Mouse (Mus musculus) neural tube, embryonic 14.5 days (tissue): ENCODE measurements around the gene Olfr212. TPM values are rescaled to one million over a fixed set of nuclear protein-coding genes. Genes with fewer than 3 reads are reported as not detected.
"Not testable (repeated sequence)": the region's sequence is repeated elsewhere in the genome, so short reads cannot be mapped to it uniquely, and the experiment has no call there.

Experiments used
- ATAC-seq: fragments of 200-750 bp; cut with Nextera tagmentation; 2 replicates; pipeline ENCODE4 v1.8.0; 2017; ENCODE audit warnings: low read depth, mild to moderate bottlenecking, moderate TSS enrichment, moderate library complexity
- H3K27ac ChIP-seq: fragments of 300-500 bp; sonication (generic); 2 replicates; pipeline ENCODE4 v1.5.1; 2014; ENCODE audit warnings: low read depth, mild to moderate bottlenecking, control low read depth, low read length, moderate library complexity, mixed read lengths
- H3K27me3 ChIP-seq: fragments of 300-500 bp; sonication (generic); 2 replicates; pipeline ENCODE4 v1.6.1; 2014; ENCODE audit warnings: low read length; ENCODE audit not compliant: control insufficient read depth, insufficient read depth
- H3K36me3 ChIP-seq: fragments of 300-500 bp; sonication (generic); 2 replicates; pipeline ENCODE4 v1.6.1; 2014; ENCODE audit warnings: low read length, mixed read lengths; ENCODE audit not compliant: control insufficient read depth, insufficient read depth
- H3K4me1 ChIP-seq: fragments of 300-500 bp; sonication (generic); 2 replicates; pipeline ENCODE4 v1.6.1; 2014; ENCODE audit warnings: low read length; ENCODE audit not compliant: control insufficient read depth, insufficient read depth
- H3K4me2 ChIP-seq: fragments of 300-500 bp; sonication (generic); 2 replicates; pipeline ENCODE4 v1.6.1; 2014; ENCODE audit warnings: mild to moderate bottlenecking, low read depth, low read length, control low read depth
- H3K4me3 ChIP-seq: fragments of 300-500 bp; sonication (generic); 2 replicates; pipeline ENCODE4 v1.5.1; 2014; ENCODE audit warnings: low read depth, low read length, control low read depth, mixed read lengths
- H3K9ac ChIP-seq: fragments of 300-500 bp; sonication (generic); replicated peaks from 2 replicates; pipeline ENCODE4 v1.6.1; 2014; ENCODE audit warnings: low read depth, mild to moderate bottlenecking, control low read depth, low read length, mixed read lengths
- H3K9me3 ChIP-seq: fragments of 300-500 bp; sonication (generic); 2 replicates; pipeline ENCODE4 v1.6.1; 2016; ENCODE audit warnings: low read length; ENCODE audit not compliant: control insufficient read depth
- WGBS: fragments of 180-500 bp; shearing (Covaris S2); extraction: QIAGEN DNeasy Blood & Tissue Kit; methylation state at CpG from one replicate; pipeline ENCODE4 v1.1.7; 2014; 5-methylcytosine and 5-hydroxymethylcytosine counted together
- polyA plus RNA-seq: library from polyadenylated mRNA; unstranded; fragments of >200 nt; fragmentation: Nextera tagmentation; extraction: Ambion mirVana; gene quantifications from 2 replicates; pipeline ENCODE4 v1.2.1, GENCODE M21; 2014

Olfr212 gene
- polyA plus RNA-seq, 1 experiment from 2014 or later, result 0.17 TPM

DNA sequence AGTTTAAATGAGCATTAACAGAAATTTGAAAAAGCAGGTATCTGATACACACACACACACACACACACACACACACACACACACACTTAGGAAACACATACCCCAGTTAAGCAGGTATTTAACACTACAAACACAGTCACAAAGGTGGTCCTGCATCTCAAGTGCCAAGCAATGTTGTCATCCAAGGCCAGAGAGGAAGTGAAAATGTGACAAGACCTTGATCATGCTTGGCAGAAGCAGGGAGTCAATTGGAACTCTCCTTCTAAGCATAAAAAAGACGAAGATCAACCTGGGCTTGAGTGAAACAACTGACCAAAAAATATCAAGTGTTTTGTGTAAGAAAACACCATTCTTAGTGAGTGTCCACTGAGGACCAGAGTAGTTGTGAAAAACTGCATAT lies 10.4 kb upstream of the Olfr212 start:
- no peak overlapping the region for H3K27ac ChIP-seq
- no peak overlapping the region for H3K4me3 ChIP-seq
- WGBS, result 96% methylated on average over 1 of the region's 1 CpGs
- H3K9me3 ChIP-seq, result no peaks in the 10 kb centered on the region
- H3K27me3 ChIP-seq, result no peaks in the 10 kb centered on the region
- H3K9ac ChIP-seq, result no peak overlapping the region
- no peak for ATAC-seq
- H3K4me2 ChIP-seq, result no peak overlapping the region
- no peaks in the 10 kb centered on the region for H3K4me1 ChIP-seq
- H3K36me3 ChIP-seq, result no peaks in the 10 kb centered on the region

DNA sequence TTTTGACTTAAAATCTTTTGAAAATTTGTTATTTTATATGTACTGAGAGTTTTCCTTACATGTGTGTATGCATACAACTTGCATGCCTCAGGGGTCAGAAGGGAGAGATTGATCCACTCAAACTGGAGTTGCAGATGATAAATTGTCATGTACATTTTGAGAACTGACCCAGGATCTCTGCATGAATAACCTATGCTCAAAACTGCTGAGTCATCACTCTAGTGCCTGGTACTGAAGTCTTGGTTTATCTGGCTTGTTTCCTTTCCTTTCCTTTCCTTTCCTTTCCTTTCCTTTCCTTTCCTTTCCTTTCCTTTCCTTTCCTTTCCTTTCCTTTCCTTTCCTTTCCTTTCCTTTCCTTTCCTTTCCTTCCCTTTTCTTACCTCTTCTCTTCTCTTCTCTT lies 8.5 kb downstream of the Olfr212 start:
- ATAC-seq, result no peak
- H3K4me1 ChIP-seq, result no peaks in the 10 kb centered on the region
- no peak overlapping the region for H3K9ac ChIP-seq
- H3K27ac ChIP-seq, result no peak overlapping the region
- no peak overlapping the region for H3K4me2 ChIP-seq
- H3K27me3 ChIP-seq, result no peaks in the 10 kb centered on the region
- H3K4me3 ChIP-seq, result no peak overlapping the region
- no peaks in the 10 kb centered on the region for H3K36me3 ChIP-seq
- no peaks in the 10 kb centered on the region for H3K9me3 ChIP-seq

- no peak for ATAC-seq
Observed at GRCm38 (mm10) chr6:116538156-116538555, 31.8 kb downstream of the Olfr212 start, which contains the start of gene Olfr213. Gene Olfr213, plus strand, starts transcription at chr6:116538456.

GRCm38 (mm10) chr6:116542500-116542899 lies 36.2 kb downstream of the Olfr212 start:
- WGBS, result 87% methylated on average over 2 of the region's 2 CpGs
- no peak for ATAC-seq
- H3K4me1 ChIP-seq, result no peaks in the 10 kb centered on the region
- no peak overlapping the region for H3K27ac ChIP-seq
- no peak overlapping the region for H3K4me2 ChIP-seq
- H3K4me3 ChIP-seq, result no peak overlapping the region
- no peak overlapping the region for H3K9ac ChIP-seq
- no peaks in the 10 kb centered on the region for H3K9me3 ChIP-seq
- no peaks in the 10 kb centered on the region for H3K27me3 ChIP-seq
- H3K36me3 ChIP-seq, result no peaks in the 10 kb centered on the region

More at GRCm38 (mm10) chr6:116538156-116538555, 31.8 kb downstream of the Olfr212 start, which contains the start of gene Olfr213:
- Histone ChIP-seq H3K4me3 (no peak within 1 kb of the TSS), H3K4me1 (no peaks in the 10 kb centered on the region), H3K27ac (no peak within 1 kb of the TSS), H3K4me2 (no peak within 1 kb of the TSS), H3K36me3 (no peaks in the 10 kb centered on the region), H3K9ac (no peak within 1 kb of the TSS), H3K27me3 (no peaks in the 10 kb centered on the region), H3K9me3 (no peaks in the 10 kb centered on the region)
- 88% methylated on average over 1 of the region's 1 CpGs for WGBS

GRCm38 (mm10) chr6:116550841-116551240 lies 44.5 kb downstream of the Olfr212 start, which contains the start of gene Gm5580:
Gene Gm5580, plus strand, starts transcription at chr6:116551141.
- H3K4me2 ChIP-seq, H3K9me3 ChIP-seq, H3K27me3 ChIP-seq, H3K4me3 ChIP-seq, H3K36me3 ChIP-seq, H3K27ac ChIP-seq, H3K4me1 ChIP-seq, ATAC-seq, H3K9ac ChIP-seq: not testable (repeated sequence)
- WGBS, result 95% methylated on average over 11 of the region's 11 CpGs

DNA sequence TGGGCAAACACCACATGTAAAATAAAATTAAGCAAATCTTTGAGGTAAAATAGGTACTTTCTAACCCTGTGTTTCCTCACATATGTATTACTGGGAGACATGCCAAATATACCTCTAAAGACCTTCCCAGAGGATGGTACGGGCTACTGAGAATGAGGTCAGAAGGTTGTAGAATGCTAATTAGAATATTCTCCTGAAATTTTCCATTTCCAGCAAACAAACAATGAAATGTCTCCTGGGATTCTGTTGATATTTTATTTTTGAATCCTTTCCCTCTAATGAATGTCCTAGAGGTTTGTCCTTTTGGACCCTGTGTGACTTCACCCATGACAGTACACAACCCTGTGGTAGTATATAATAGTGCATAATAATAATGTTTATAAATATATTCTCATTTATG lies 47.6 kb downstream of the Olfr212 start, which contains the start of gene Olfr214:
Gene Olfr214, plus strand, starts transcription at position 301 of the 400 bp plus-strand sequence.
- H3K9ac ChIP-seq, result no peak within 1 kb of the TSS
- H3K4me1 ChIP-seq, result no peaks in the 10 kb centered on the region
- H3K27me3 ChIP-seq, result no peaks in the 10 kb centered on the region
- no peaks in the 10 kb centered on the region for H3K36me3 ChIP-seq
- H3K27ac ChIP-seq, result no peak within 1 kb of the TSS
- WGBS, result 73% methylated on average over 1 of the region's 1 CpGs
- no peak for ATAC-seq
- no peak within 1 kb of the TSS for H3K4me2 ChIP-seq
- no peaks in the 10 kb centered on the region for H3K9me3 ChIP-seq
- H3K4me3 ChIP-seq, result no peak within 1 kb of the TSS

DNA sequence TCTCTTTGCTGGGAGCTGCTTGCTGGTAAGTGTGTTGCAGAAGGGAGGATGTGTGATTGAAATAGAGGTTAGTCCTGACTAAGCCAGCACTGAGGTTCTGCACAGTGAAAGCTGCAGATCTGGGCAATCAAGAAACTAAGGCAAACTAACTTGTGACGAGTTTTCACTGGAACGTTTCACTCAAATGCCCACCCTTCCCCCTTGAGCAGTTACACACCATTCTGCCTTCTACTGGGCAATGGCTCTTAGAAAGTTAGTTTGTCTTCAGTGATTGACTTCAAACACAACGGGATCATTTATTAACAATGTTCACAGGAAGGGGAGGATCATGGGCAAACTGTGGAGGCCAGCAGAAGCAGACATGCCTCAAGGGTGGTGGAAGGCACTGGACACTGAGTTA lies 48.6 kb downstream of the Olfr212 start:
- Histone ChIP-seq H3K9me3 (no peaks in the 10 kb centered on the region), H3K4me2 (no peak overlapping the region), H3K27me3 (no peaks in the 10 kb centered on the region), H3K9ac (no peak overlapping the region), H3K27ac (no peak overlapping the region), H3K4me3 (no peak overlapping the region), H3K36me3 (no peaks in the 10 kb centered on the region), H3K4me1 (no peaks in the 10 kb centered on the region)
- WGBS, result 85% methylated on average over 3 of the region's 3 CpGs
- no peak for ATAC-seq

Other genes starting within 250 kb of the Olfr212 start
- gene Zfand4, start 242.3 kb upstream of the Olfr212 start, polyA plus RNA-seq, result 6.7 and 7.3 TPM in 2 replicates
- 64.0 and 72.8 TPM in 2 replicates for gene March8, start 168.5 kb upstream of the Olfr212 start, polyA plus RNA-seq
- gene Alox5, start 45.3 kb upstream of the Olfr212 start, polyA plus RNA-seq, result 0.72 and 0.88 TPM in 2 replicates
- not detected in 2 replicates for gene Olfr211, start 17.4 kb upstream of the Olfr212 start, polyA plus RNA-seq
- not detected in 2 replicates for gene Olfr213, start 31.9 kb downstream of the Olfr212 start, polyA plus RNA-seq
- gene Gm5580, start 44.6 kb downstream of the Olfr212 start, polyA plus RNA-seq, result 0.43 TPM in 1 of 2 replicates, not detected in the other
- not detected in 2 replicates for gene Olfr214, start 47.7 kb downstream of the Olfr212 start, polyA plus RNA-seq
- gene Olfr215, start 77.7 kb downstream of the Olfr212 start, polyA plus RNA-seq, result not detected in 2 replicates
- gene Zfp422, start 122.5 kb downstream of the Olfr212 start, polyA plus RNA-seq, result 133 and 154 TPM in 2 replicates
- 6.9 and 8.5 TPM in 2 replicates for gene Depp1, start 144.1 kb downstream of the Olfr212 start, polyA plus RNA-seq
- gene Rassf4, start 167.4 kb downstream of the Olfr212 start, polyA plus RNA-seq, result 25.3 and 32.3 TPM in 2 replicates
- 0.09 and 0.79 TPM in 2 replicates for gene Tmem72, start 210.4 kb downstream of the Olfr212 start, polyA plus RNA-seq